Mouse (Mus musculus) monocyte, adult 5-6 weeks (primary cell): Measurements from ENCODE around the gene Gsta1. TPM values are rescaled to one million over a fixed set of nuclear protein-coding genes. Genes with fewer than 3 reads are reported as not detected.
"Not testable (repeated sequence)": the region's sequence is repeated elsewhere in the genome, so short reads cannot be mapped to it uniquely, and the experiment has no call there.

Source experiments
- ATAC-seq: fragments of 153-309, 156-312 bp; replicated peaks from 2 replicates; pipeline ENCODE4 v1.8.0; 2017; ENCODE audit warnings: mild to moderate bottlenecking; ENCODE audit not compliant: low TSS enrichment, insufficient number of reproducible peaks, severe bottlenecking, poor library complexity, low FRiP score
- total RNA-seq: library from RNA; stranded (forward); fragments of 200-1000, 200-491, 200-594 nt; gene quantifications from 3 replicates; pipeline ENCODE4 v1.2.3, GENCODE M21; 2017

Gene Gsta1
- total RNA-seq, 1 experiment from 2014 or later = not detected

GRCm38 (mm10) chr9:78225304-78225703 is 5.2 kb upstream of the Gsta1 start:
- 0 out of 2 replicates have a peak, but pooled peaks have one; percentile 17 for ATAC-seq

- no peak for ATAC-seq
These were observed 2.3 kb upstream of the Gsta1 start for GRCm38 (mm10) chr9:78228122-78228521.

- not testable (repeated sequence) for ATAC-seq
These were observed 798 bp upstream of the Gsta1 start for GRCm38 (mm10) chr9:78229658-78230057.

GRCm38 (mm10) chr9:78233121-78233695 is 2.8 kb downstream of the Gsta1 start:
- ATAC-seq = 0 out of 2 replicates have a peak, but pooled peaks have one; percentile 46

- ATAC-seq = not testable (repeated sequence)
These were observed 25.4 kb downstream of the Gsta1 start for GRCm38 (mm10) chr9:78255683-78256470.

GRCm38 (mm10) chr9:78256914-78257313 is 26.5 kb downstream of the Gsta1 start, which contains the start of gene Gm3776:
Gm3776 (plus strand) TSS chr9:78257129.
- ATAC-seq = not testable (repeated sequence)

- ATAC-seq = peak; percentile 63; the same call in 1 of the 2 replicates
These were observed 29.2 kb downstream of the Gsta1 start for GRCm38 (mm10) chr9:78259688-78260087.

- not testable (repeated sequence) for ATAC-seq
These were observed 40.5 kb downstream of the Gsta1 start for GRCm38 (mm10) chr9:78270945-78271344.

- not testable (repeated sequence) for ATAC-seq
These were observed 51.7 kb downstream of the Gsta1 start for GRCm38 (mm10) chr9:78282002-78282711.

- ATAC-seq = not testable (repeated sequence)
These were observed 58.6 kb downstream of the Gsta1 start for GRCm38 (mm10) chr9:78289063-78289462.

- not testable (repeated sequence) for ATAC-seq
These were observed 59.3 kb downstream of the Gsta1 start, which contains the start of gene Gm10639 for GRCm38 (mm10) chr9:78289723-78290122. Gm10639 (plus strand) TSS chr9:78289923.

Other genes with a start within 250 kb of the Gsta1 start
- not detected in 3 replicates for gene Gcm1, start 178.7 kb upstream of the Gsta1 start, total RNA-seq
- gene Fbxo9, start 121.6 kb upstream of the Gsta1 start, total RNA-seq = 43.6 to 76.3 TPM (median 68.7 TPM) in 3 replicates
- gene Ick, start 121.5 kb upstream of the Gsta1 start, total RNA-seq = 3.4 to 5.2 TPM (median 3.9 TPM) in 3 replicates
- 0.68 TPM in 1 of 3 replicates, not detected in the others for gene Gsta4, start 47.9 kb upstream of the Gsta1 start, total RNA-seq
- not detected in 3 replicates for gene Gm3776, start 26.5 kb downstream of the Gsta1 start, total RNA-seq
- gene Gm10639, start 59.3 kb downstream of the Gsta1 start, total RNA-seq = not detected in 3 replicates
- not detected in 3 replicates for gene Omt2a, start 84.1 kb downstream of the Gsta1 start, total RNA-seq
- gene Omt2b, start 96.9 kb downstream of the Gsta1 start, total RNA-seq = not detected in 3 replicates
- gene Gsta2, start 125.1 kb downstream of the Gsta1 start, total RNA-seq = 2.0 TPM in 1 of 3 replicates, not detected in the others
- not detected in 3 replicates for gene Dppa5a, start 137.5 kb downstream of the Gsta1 start, total RNA-seq
- gene Ooep, start 148.1 kb downstream of the Gsta1 start, total RNA-seq = 0.87 TPM in 1 of 3 replicates, not detected in the others
- 2.8 to 15.4 TPM (median 3.9 TPM) in 3 replicates for gene Ddx43, start 165.1 kb downstream of the Gsta1 start, total RNA-seq
- 5.0 to 10.2 TPM (median 6.5 TPM) in 3 replicates for gene Cgas, start 212.6 kb downstream of the Gsta1 start, total RNA-seq
- gene Mto1, start 217.6 kb downstream of the Gsta1 start, total RNA-seq = 29.0 to 42.6 TPM (median 34.6 TPM) in 3 replicates
- gene Gm17324, start 218.1 kb downstream of the Gsta1 start, total RNA-seq = not detected in 3 replicates